Mouse (Mus musculus): Measurements from ENCODE around the gene Yes1.
"Not testable (repeated sequence)": the region's sequence is repeated elsewhere in the genome, so short reads cannot be mapped to it uniquely, and the experiment has no call there.

The Yes1 gene

DNA sequence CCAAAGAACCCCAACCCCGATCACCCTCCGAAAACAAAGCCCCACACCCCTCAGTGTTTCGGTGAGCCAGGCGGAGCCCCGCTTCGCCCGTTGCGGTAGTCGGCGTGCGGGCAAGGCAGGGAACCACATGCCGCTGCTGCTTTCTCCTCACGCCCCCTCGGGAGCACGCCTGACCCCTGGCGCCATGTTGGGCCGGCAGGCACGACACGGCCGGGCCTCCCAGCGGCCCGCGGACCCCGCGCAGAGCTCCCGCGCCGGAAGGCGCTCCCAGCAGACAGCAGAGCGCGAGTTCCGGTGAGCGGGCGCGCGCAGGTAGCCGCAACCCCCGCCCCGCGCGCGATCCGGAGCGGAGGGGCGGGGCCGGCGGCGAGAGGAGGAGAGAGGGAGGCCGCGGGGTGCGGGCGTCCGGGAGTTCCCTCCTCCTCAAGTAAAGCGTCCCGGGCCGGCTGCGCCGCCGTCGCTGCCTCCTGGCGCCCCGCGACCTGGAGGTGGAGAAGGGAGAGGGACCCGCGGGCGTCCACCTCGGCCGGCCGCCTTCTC is at the start of gene Yes1:
TSS of gene Yes1 (plus strand) at position 371 of the 540 bp plus-strand sequence.
- peak; percentile 68 to 81 for DNase-seq (ENCODE audit: low spot score in 2 of 2)

DNA sequence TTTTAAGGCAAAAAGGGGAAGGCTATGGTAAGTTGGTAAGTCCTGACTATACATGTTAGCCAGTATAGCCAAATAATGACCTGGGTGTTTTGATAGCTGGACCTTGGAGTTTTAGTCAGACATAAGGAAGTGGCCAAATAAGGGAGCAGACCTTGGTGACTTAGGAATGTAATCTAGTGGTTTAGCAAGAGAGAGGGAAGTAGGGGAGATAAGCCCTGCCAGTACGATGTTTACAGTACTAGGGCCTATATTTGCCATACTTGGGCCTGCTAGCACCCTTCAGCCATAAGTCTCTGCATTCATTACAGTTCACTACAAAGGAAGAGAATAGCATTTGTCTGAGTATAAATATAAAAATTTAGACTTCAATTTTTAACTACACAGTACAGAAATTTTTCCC is 46.3 kb upstream of the Yes1 start:
- no peak for DNase-seq (ENCODE audit: low spot score in 2 of 2)

DNA sequence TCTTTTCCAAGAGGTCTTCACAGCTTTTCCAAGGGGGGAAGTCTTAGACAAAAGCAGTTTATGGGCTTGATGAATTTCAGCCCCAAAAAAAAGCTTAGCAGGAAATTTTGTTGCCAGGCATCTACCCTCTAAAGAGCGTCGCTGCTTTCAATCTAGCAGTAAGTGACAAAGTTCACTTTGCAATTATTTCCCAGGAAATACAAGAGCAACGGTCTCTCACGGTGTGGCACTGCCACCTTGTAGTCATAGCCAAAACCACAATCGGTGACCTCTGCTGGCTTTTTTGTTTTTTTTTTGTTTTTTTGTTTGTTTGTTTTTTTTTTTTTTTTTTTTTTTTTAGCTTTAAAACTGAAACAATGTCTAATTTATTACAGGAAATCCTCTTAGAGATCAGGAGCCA is 39.2 kb upstream of the Yes1 start:
- DNase-seq (ENCODE audit: low spot score in 2 of 2) = no peak

GRCm38 (mm10) chr5:32588136-32588535 is 22.8 kb upstream of the Yes1 start:
- peak; percentile 29 to 39 for DNase-seq (ENCODE audit: low spot score in 2 of 2)

DNA sequence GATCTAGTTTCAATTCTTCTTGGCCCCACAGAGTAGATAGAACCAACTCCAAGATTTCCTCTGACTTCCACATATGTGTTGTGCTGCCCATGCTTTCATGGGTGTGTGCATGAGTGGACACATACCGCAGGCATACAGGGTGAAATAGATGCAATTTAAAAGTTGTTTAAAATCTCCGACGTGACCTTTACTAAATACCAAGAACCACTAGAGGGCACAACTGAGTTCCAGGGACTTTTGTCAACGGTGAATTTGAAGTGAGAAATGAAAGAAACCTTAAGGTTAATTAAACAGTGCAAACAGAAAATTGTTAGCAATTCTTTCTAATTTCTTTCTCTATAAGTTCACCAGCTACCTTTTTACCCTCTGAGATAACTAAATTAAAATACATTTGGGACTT is 17.2 kb upstream of the Yes1 start:
- no peak for DNase-seq (ENCODE audit: low spot score in 2 of 2)

GRCm38 (mm10) chr5:32594358-32594757 is 16.6 kb upstream of the Yes1 start:
- no peak for DNase-seq (ENCODE audit: low spot score in 2 of 2)

- DNase-seq (ENCODE audit: low spot score in 2 of 2) = no peak
Measured at GRCm38 (mm10) chr5:32605911-32606310, 5.1 kb upstream of the Yes1 start.

- DNase-seq (ENCODE audit: low spot score in 2 of 2) = no peak
Measured at GRCm38 (mm10) chr5:32607776-32608355, 3.1 kb upstream of the Yes1 start.

GRCm38 (mm10) chr5:32608516-32608915 is 2.5 kb upstream of the Yes1 start:
- no peak for DNase-seq (ENCODE audit: low spot score in 2 of 2)

- peak; percentile 35 to 37 for DNase-seq (ENCODE audit: low spot score in 2 of 2)
Measured at GRCm38 (mm10) chr5:32610064-32610800, 739 bp upstream of the Yes1 start.

- peak in 1 of 2 experiments; percentile 53 for DNase-seq (ENCODE audit: low spot score in 2 of 2)
Measured at GRCm38 (mm10) chr5:32611341-32611961, 480 bp downstream of the Yes1 start.

- DNase-seq (ENCODE audit: low spot score in 2 of 2) = no peak
Measured at GRCm38 (mm10) chr5:32614291-32614690, 3.3 kb downstream of the Yes1 start.

DNA sequence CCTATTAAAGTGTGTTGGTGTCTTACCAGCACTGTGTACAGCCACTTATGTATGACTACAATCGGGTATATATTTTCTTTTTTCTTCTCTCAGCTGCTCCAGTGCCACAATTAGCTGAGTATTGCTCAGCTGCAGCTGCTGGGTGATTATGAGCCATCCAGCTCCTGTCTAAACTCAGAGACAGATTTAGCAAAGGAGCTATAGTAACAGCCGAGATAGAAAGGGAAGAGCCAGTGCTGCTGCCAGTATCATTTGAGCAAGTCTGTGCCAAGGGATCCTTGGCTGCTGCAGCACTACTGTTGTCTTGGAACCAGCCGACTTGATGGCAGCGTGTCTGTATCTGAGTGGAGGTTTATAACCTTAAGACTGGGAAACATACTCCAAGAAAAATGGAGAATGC is 3.7 kb downstream of the Yes1 start:
- no peak for DNase-seq (ENCODE audit: low spot score in 2 of 2)

DNA sequence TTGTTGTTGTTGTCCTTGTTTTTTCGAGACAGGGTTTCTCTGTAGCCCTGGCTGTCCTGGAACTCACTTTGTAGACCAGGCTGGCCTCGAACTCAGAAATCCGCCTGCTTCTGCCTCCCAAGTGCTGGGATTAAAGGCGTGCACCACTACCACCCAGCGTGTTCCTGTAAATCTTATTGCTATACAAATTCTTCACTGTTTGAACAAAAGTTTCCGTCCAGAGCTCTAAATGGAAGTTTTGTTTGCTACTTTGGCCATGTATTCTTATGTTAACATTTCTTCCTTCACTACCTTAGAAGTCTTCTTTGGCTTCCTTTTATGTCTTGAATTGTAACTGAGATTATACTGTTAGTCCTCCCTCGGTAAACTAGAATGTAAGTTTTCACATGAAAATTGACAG is 5.5 kb downstream of the Yes1 start:
- DNase-seq (ENCODE audit: low spot score in 2 of 2) = not testable (repeated sequence)

- no peak for DNase-seq (ENCODE audit: low spot score in 2 of 2)
Measured at GRCm38 (mm10) chr5:32617851-32618250, 6.9 kb downstream of the Yes1 start.

DNA sequence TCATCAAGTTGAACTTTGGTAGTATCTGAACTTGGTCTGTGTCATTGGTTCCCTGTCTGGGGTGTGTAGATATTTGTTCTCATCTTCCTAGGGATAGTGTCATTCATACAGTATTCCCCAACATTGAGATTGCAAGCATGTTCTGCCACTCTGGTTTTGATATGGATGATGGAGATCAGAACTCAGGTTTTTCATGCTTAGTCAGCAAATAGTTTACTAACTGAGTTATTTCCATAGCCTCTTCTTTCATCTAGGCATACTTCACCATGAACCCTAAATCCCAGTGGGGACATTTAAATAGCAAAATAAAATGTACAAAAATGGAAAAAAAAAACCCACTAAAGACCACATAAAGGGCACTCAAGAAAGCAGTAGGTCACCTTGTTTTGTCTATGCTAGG is 12.7 kb downstream of the Yes1 start:
- no peak for DNase-seq (ENCODE audit: low spot score in 2 of 2)

GRCm38 (mm10) chr5:32624777-32625176 is 13.8 kb downstream of the Yes1 start:
- no peak for DNase-seq (ENCODE audit: low spot score in 2 of 2)

GRCm38 (mm10) chr5:32633185-32633584 is 22.2 kb downstream of the Yes1 start:
- no peak for DNase-seq (ENCODE audit: low spot score in 2 of 2)

DNA sequence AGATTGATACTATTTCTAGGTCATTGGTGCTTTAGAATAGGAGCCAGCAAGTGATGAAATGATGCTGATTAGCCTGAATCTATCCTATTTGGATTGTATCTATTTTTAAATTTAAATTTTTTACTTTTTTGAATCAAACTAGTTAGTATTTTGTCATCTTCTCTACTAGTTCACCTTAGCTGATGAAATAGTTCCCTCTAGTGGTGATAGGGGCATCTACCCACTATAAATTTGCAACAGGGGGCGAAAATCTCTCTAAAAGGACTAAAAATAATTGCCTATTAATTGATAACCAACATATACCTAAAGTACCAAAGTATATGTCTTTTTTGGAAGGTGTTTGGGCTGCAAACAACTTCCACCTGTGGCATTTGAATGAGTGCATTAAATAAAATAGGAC is 46.4 kb downstream of the Yes1 start:
- no peak for DNase-seq (ENCODE audit: low spot score in 2 of 2)

DNA sequence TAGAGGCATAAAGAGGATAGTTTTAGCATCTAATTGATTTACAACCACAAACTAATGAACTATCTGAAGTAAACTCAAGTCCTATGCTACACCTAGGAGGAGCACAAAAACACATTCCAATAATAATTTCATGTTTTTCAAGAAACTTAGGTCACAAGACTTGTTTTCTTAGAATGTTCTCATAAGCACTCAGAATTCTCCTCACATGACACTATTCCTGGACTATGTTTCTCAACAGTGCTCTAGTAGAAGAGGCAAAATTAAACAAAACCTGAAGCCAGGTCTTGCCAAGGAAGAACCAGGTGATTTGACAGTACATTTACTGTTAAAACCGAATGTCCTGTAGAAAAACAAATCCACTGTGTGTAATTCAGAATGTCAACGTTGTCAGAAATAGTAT is 71.5 kb downstream of the Yes1 start:
- no peak for DNase-seq (ENCODE audit: low spot score in 2 of 2)

GRCm38 (mm10) chr5:32693411-32693810 is 82.4 kb downstream of the Yes1 start:
- DNase-seq (ENCODE audit: low spot score in 2 of 2) = no peak

DNA sequence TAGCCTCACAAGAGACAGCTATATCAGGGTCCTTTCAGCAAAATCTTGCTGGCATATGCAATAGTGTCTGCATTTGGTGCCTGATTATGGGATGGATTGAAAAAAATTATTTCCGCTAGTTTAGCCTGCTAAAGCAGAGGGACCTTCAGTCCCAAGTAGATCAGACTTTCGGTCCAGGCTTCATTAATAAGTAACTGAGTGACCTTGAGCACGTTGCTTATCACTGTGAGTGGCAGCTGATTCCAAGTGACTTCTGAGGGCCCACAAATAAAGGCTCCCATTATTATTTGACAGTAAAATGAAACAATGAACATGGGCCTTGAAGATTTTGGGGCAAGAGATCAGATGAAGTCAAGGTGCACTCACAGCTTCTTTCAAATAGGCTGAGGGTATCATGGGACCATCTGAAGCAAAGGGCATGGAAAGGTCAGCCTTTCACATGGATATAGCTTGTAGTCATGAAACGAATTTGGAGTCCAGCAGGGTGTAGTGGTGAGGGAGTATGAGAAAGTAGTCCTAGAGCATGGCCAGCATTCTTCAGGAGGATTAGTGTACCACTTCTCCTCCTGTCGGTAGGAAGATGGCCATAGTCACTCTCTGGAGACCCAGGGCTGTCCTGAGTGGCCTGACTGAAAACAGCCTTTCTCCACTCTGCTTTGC is 86.4 kb downstream of the Yes1 start:
- no peak for DNase-seq (ENCODE audit: low spot score in 2 of 2)
